Comparison of ENCODE assay signal across 8 mouse cellular contexts in the genomic region with DNA sequence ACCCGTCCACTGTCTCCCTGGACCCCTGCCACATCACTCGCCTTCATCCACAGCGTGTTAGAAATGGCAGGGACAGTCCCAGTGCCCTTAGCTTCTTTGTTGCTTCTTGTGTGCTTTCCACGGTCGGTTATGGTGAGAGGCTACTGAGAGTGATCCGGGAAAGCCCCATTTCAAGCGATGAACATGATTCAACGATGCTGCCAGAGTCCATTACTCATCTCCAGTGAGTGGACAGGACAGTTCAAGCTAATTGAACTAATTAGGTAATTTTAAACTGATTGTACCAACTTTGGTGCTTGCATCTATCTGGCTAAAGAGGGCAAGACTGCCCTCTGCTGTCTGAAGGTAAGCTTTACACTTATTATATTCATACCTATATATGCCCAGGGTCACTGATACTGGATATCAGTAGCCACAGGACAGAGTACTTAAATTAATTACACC. TPM values are rescaled to one million over a fixed set of nuclear protein-coding genes. Genes with fewer than 3 reads are reported as not detected.
DNase-seq lines count a peak whose midpoint lies in the region; ATAC-seq and TF ChIP-seq lines count a peak whose summit lies in the region.

No protein-coding gene starts in this region.

- ATAC-seq in heart, postnatal 0 days (ENCODE audit: insufficient read depth, low read depth) = no peak
- no peak for ATAC-seq in heart, embryonic 12.5 days (ENCODE audit: insufficient number of reproducible peaks, low FRiP score)
- peak; percentile 79 for ATAC-seq in megakaryocyte, adult 5-6 weeks (ENCODE audit: poor library complexity, severe bottlenecking)

- WGBS in heart, postnatal 0 days = 43% methylated on average over 8 of the region's 8 CpGs
- 51% methylated on average over 8 of the region's 8 CpGs for WGBS in heart, embryonic 12.5 days

- no peaks in the 10 kb centered on the region for H3K9me3 ChIP-seq in heart, postnatal 0 days (replicated peaks; ENCODE audit: control insufficient read depth, low read length)
- no peaks in the 10 kb centered on the region for H3K9me3 ChIP-seq in heart, embryonic 12.5 days (replicated peaks)

- no peaks in the 10 kb centered on the region for H3K4me1 ChIP-seq in heart, postnatal 0 days (ENCODE audit: control insufficient read depth, insufficient read depth)
- H3K4me1 ChIP-seq in heart, embryonic 12.5 days (replicated peaks) = no peaks in the 10 kb centered on the region

- DNase-seq in heart, postnatal 0 days (ENCODE audit: low spot score) = peak; percentile 19
- DNase-seq in A20 (ENCODE audit: low read depth, low spot score) (peak; percentile 48), adipocyte (ENCODE audit: low spot score) (peak; percentile 64)
- peak; percentile 39 for DNase-seq in forelimb bud, embryonic 11.5 days (ENCODE audit: low read depth, low spot score)
- DNase-seq in natural killer cell, adult 2 months (ENCODE audit: low spot score in 2 of 2) = no peak
- no peak for DNase-seq in urinary bladder, postnatal 14 days (ENCODE audit: low spot score)

- peaks cover 15% of the 10 kb centered on the region for H3K36me3 ChIP-seq in heart, postnatal 0 days (replicated peaks; ENCODE audit: control insufficient read depth, insufficient read depth, low read length)
- peaks cover 24% of the 10 kb centered on the region for H3K36me3 ChIP-seq in heart, embryonic 12.5 days

- peak; percentile 61 for TF ChIP-seq CTCF in heart, postnatal 0 days (IDR thresholded peaks at IDR 0.05; ENCODE audit: low read depth)

- H3K4me2 ChIP-seq in heart, postnatal 0 days (ENCODE audit: low read depth, low read length) = no peak overlapping the region
- H3K4me2 ChIP-seq in heart, embryonic 12.5 days = no peak overlapping the region

- no peak overlapping the region for H3K9ac ChIP-seq in heart, postnatal 0 days (replicated peaks; ENCODE audit: low read depth, low read length)
- H3K9ac ChIP-seq in heart, embryonic 12.5 days = no peak overlapping the region

- H3K27ac ChIP-seq in heart, postnatal 0 days (ENCODE audit: low read depth) = no peak overlapping the region
- H3K27ac ChIP-seq in heart, embryonic 12.5 days (ENCODE audit: poor library complexity, severe bottlenecking) = no peak overlapping the region

- H3K27me3 ChIP-seq in heart, postnatal 0 days (ENCODE audit: control insufficient read depth, insufficient read depth, low read length) = no peaks in the 10 kb centered on the region
- H3K27me3 ChIP-seq in heart, embryonic 12.5 days (replicated peaks) = no peaks in the 10 kb centered on the region

- H3K4me3 ChIP-seq in heart, postnatal 0 days (ENCODE audit: low read depth, low read length) = no peak overlapping the region
- no peak overlapping the region for H3K4me3 ChIP-seq in heart, embryonic 12.5 days

- TF ChIP-seq EP300 in heart, postnatal 0 days (IDR thresholded peaks at IDR 0.05; ENCODE audit: low read depth) = no peak

RNA-seq across cellular contexts. Expression of gene Tars, which starts 19.4 kb away (rescaled TPM):
- total RNA-seq in heart, postnatal 0 days (2014; rRNA removed; ENCODE audit: low replicate concordance) = 11.2 and 18.8 TPM in 2 replicates
- 20.0 and 22.3 TPM in 2 replicates for polyA plus RNA-seq in heart, postnatal 0 days (2015; fragmentation: Nextera tagmentation; extraction: Ambion mirVana)
- polyA plus RNA-seq in heart, embryonic 12.5 days (2016; fragmentation: Nextera tagmentation; extraction: Ambion mirVana) = 45.0 and 46.6 TPM in 2 replicates
- 18.1 and 20.2 TPM in 2 replicates for total RNA-seq in megakaryocyte, adult 5-6 weeks (2015)
- 32.3 and 36.5 TPM in 2 replicates for total RNA-seq in megakaryocyte, adult 5-6 weeks (2017)

Comparison
In these comparisons a context has a peak if more than half of its experiments do, and no peak if none do; other contexts are left out.
1. DNase-seq: peak in heart, postnatal 0 days (single experiment), A20 (single experiment), adipocyte (single experiment) and forelimb bud, embryonic 11.5 days (single experiment); none in natural killer cell, adult 2 months (0 of 2) and urinary bladder, postnatal 14 days (single experiment).